Mouse (Mus musculus) cortical plate, adult 2 months (tissue): Measurements from ENCODE around the gene Smtnl1. TPM values are rescaled to one million over a fixed set of nuclear protein-coding genes. Genes with fewer than 3 reads are reported as not detected.

Source experiments
- H3K27ac ChIP-seq: fragments of 200-500 bp; 2 replicates; pipeline ENCODE4 v1.5.1; 2012; ENCODE audit warnings: low read length, control low read depth, inconsistent platforms; ENCODE audit not compliant: insufficient read depth
- H3K4me1 ChIP-seq: fragments of 200-500 bp; 2 replicates; pipeline ENCODE4 v1.6.1; 2011; ENCODE audit warnings: low read length; ENCODE audit not compliant: control insufficient read depth, insufficient read depth
- H3K4me3 ChIP-seq: fragments of 200-500 bp; 2 replicates; pipeline ENCODE4 v1.5.1; 2011; ENCODE audit warnings: mild to moderate bottlenecking, low read length, control low read depth; ENCODE audit not compliant: insufficient read depth
- CTCF ChIP-seq: fragments of 200-500 bp; IDR thresholded peaks from 2 replicates; pipeline ENCODE4 v1.5.1; 2011; ENCODE audit warnings: mild to moderate bottlenecking, control low read depth, low read length; ENCODE audit not compliant: insufficient read depth; ENCODE audit errors: extremely low read depth
- POLR2A ChIP-seq: fragments of 200-500 bp; IDR thresholded peaks from 2 replicates; pipeline ENCODE4 v1.6.1; 2011; ENCODE audit warnings: mild to moderate bottlenecking, low read length, control low read depth; ENCODE audit not compliant: insufficient read depth; ENCODE audit errors: extremely low read depth
- polyA plus RNA-seq: library from polyadenylated mRNA; depleted of rRNA; stranded (reverse); fragments of >200 nt; gene quantifications from 2 replicates; pipeline ENCODE4 v1.2.3, GENCODE M21; 2012; rRNA removed

The Smtnl1 gene
- not detected in 2 replicates for polyA plus RNA-seq

- H3K4me3 ChIP-seq = no peak within 1 kb of the TSS
- H3K4me1 ChIP-seq = peaks cover 4% of the 10 kb centered on the region
- H3K27ac ChIP-seq = no peak within 1 kb of the TSS
- TF ChIP-seq CTCF = no peak
- TF ChIP-seq POLR2A = no peak
These were observed at the start of gene Smtnl1 for GRCm38 (mm10) chr2:84822552-84822951. Smtnl1 (minus strand) TSS chr2:84822652.

- Histone ChIP-seq H3K27ac (no peak overlapping the region), H3K4me1 (peaks cover 1% of the 10 kb centered on the region; the same call in 1 of the 2 replicates), H3K4me3 (no peak overlapping the region)
- no peak for TF ChIP-seq CTCF
- no peak for TF ChIP-seq POLR2A
These were observed 48.2 kb upstream of the Smtnl1 start for GRCm38 (mm10) chr2:84870623-84871160.

GRCm38 (mm10) chr2:84868977-84869376 is 46.5 kb upstream of the Smtnl1 start:
- Histone ChIP-seq H3K4me3 (no peak overlapping the region), H3K4me1 (peaks cover 1% of the 10 kb centered on the region; the same call in 1 of the 2 replicates), H3K27ac (no peak overlapping the region)
- no peak for TF ChIP-seq CTCF

- H3K4me1 ChIP-seq = peaks cover 1% of the 10 kb centered on the region; the same call in 1 of the 2 replicates
- TF ChIP-seq POLR2A = no peak
- TF ChIP-seq CTCF = peak; percentile 64
- no peak overlapping the region for H3K27ac ChIP-seq
- H3K4me3 ChIP-seq = no peak overlapping the region
These were observed 46.1 kb upstream of the Smtnl1 start for GRCm38 (mm10) chr2:84868521-84868943.

- no peak for TF ChIP-seq POLR2A
- TF ChIP-seq CTCF = peak; percentile 50
- Histone ChIP-seq H3K27ac (peak overlapping the region; percentile 35; the same call in 1 of the 2 replicates), H3K4me3 (peak overlapping the region; percentile 32), H3K4me1 (peaks cover 1% of the 10 kb centered on the region; the same call in 1 of the 2 replicates)
These were observed 43.4 kb upstream of the Smtnl1 start for GRCm38 (mm10) chr2:84865616-84866571.

- TF ChIP-seq CTCF (no peak), POLR2A (no peak)
These were observed 39.8 kb upstream of the Smtnl1 start for GRCm38 (mm10) chr2:84862231-84862630.

GRCm38 (mm10) chr2:84861430-84861829 is 39.0 kb upstream of the Smtnl1 start:
- TF ChIP-seq POLR2A = no peak
- no peak for TF ChIP-seq CTCF
- H3K4me3 ChIP-seq = no peak overlapping the region
- no peaks in the 10 kb centered on the region; the same call in 1 of the 2 replicates for H3K4me1 ChIP-seq
- no peak overlapping the region for H3K27ac ChIP-seq

More at GRCm38 (mm10) chr2:84862231-84862630, 39.8 kb upstream of the Smtnl1 start:
- no peaks in the 10 kb centered on the region; the same call in 1 of the 2 replicates for H3K4me1 ChIP-seq
- H3K4me3 ChIP-seq = no peak overlapping the region
- no peak overlapping the region for H3K27ac ChIP-seq

- TF ChIP-seq CTCF (no peak), POLR2A (no peak)
- Histone ChIP-seq H3K27ac (no peak overlapping the region), H3K4me1 (no peaks in the 10 kb centered on the region), H3K4me3 (no peak overlapping the region)
These were observed 37.7 kb upstream of the Smtnl1 start for GRCm38 (mm10) chr2:84859991-84860780.

- Histone ChIP-seq H3K4me3 (no peak overlapping the region), H3K4me1 (no peaks in the 10 kb centered on the region), H3K27ac (no peak overlapping the region)
- no peak for TF ChIP-seq CTCF
- TF ChIP-seq POLR2A = no peak
These were observed 36.1 kb upstream of the Smtnl1 start for GRCm38 (mm10) chr2:84858551-84858950.
